Mouse (Mus musculus) midbrain, embryonic 11.5 days (tissue): ENCODE measurements around the gene Kcnv2. TPM values are rescaled to one million over a fixed set of nuclear protein-coding genes. Genes with fewer than 3 reads are reported as not detected.

Source experiments
- ATAC-seq: fragments of 200-750 bp; cut with Nextera tagmentation; 2 replicates; pipeline ENCODE4 v1.8.0; 2017; ENCODE audit warnings: moderate TSS enrichment, moderate library complexity; ENCODE audit not compliant: low FRiP score
- DNase-seq: peaks from one replicate; pipeline ENCODE4 v3.0.0; 2015; ENCODE audit warnings: low spot score; ENCODE audit errors: missing footprints
- H3K27ac ChIP-seq: fragments of 300-500 bp; sonication (generic); 2 replicates; pipeline ENCODE4 v1.5.1; 2014; ENCODE audit warnings: low read depth, low read length
- H3K27me3 ChIP-seq: fragments of 300-500 bp; sonication (generic); 2 replicates; pipeline ENCODE4 v1.6.1; 2014; ENCODE audit warnings: mild to moderate bottlenecking, low read length, moderate library complexity, mixed read lengths; ENCODE audit not compliant: control insufficient read depth, insufficient read depth
- H3K36me3 ChIP-seq: fragments of 300-500 bp; sonication (generic); 2 replicates; pipeline ENCODE4 v1.6.1; 2014; ENCODE audit warnings: mild to moderate bottlenecking, low read length, moderate library complexity, mixed read lengths; ENCODE audit not compliant: control insufficient read depth, insufficient read depth
- H3K4me1 ChIP-seq: fragments of 300-500 bp; sonication (generic); 2 replicates; pipeline ENCODE4 v1.6.1; 2014; ENCODE audit warnings: low read length; ENCODE audit not compliant: control insufficient read depth, insufficient read depth
- H3K4me2 ChIP-seq: fragments of 300-500 bp; sonication (generic); 2 replicates; pipeline ENCODE4 v1.6.1; 2014; ENCODE audit warnings: mild to moderate bottlenecking, moderate library complexity
- H3K4me3 ChIP-seq: fragments of 300-500 bp; sonication (generic); 2 replicates; pipeline ENCODE4 v1.5.1; 2014; ENCODE audit warnings: low read depth, low read length
- H3K9ac ChIP-seq: fragments of 300-500 bp; sonication (generic); 2 replicates; pipeline ENCODE4 v1.6.1; 2014; ENCODE audit warnings: low read length
- H3K9me3 ChIP-seq: fragments of 300-500 bp; sonication (generic); 2 replicates; pipeline ENCODE4 v1.6.1; 2016; ENCODE audit warnings: low read length; ENCODE audit not compliant: control insufficient read depth
- WGBS: fragments of 180-500 bp; shearing (Covaris S2); extraction: QIAGEN DNeasy Blood & Tissue Kit; methylation state at CpG from one replicate; pipeline ENCODE4 v1.1.7; 2014; 5-methylcytosine and 5-hydroxymethylcytosine counted together
- polyA plus RNA-seq: library from polyadenylated mRNA; unstranded; fragments of >200 nt; fragmentation: Nextera tagmentation; extraction: Ambion mirVana; gene quantifications from 2 replicates; pipeline ENCODE4 v1.2.1, GENCODE M21; 2014

Kcnv2 gene
- polyA plus RNA-seq, 1 experiment from 2014 or later, result 0.29 TPM

GRCm38 (mm10) chr19:27382131-27382530 is 59.7 kb downstream of the Kcnv2 start:
- H3K9me3 ChIP-seq, result no peaks in the 10 kb centered on the region
- H3K36me3 ChIP-seq, result peaks cover 4% of the 10 kb centered on the region; the same call in 1 of the 2 replicates
- WGBS, result 100% methylated on average over 1 of the region's 1 CpGs
- H3K4me3 ChIP-seq, result no peak overlapping the region
- no peak for ATAC-seq
- H3K4me1 ChIP-seq, result no peaks in the 10 kb centered on the region
- H3K9ac ChIP-seq, result no peak overlapping the region
- no peak overlapping the region for H3K27ac ChIP-seq
- H3K27me3 ChIP-seq, result no peaks in the 10 kb centered on the region
- no peak overlapping the region for H3K4me2 ChIP-seq
- DNase-seq, result no peak

- Histone ChIP-seq H3K9me3 (no peaks in the 10 kb centered on the region), H3K4me1 (no peaks in the 10 kb centered on the region), H3K36me3 (peaks cover 7% of the 10 kb centered on the region; the same call in 1 of the 2 replicates), H3K4me3 (no peak overlapping the region), H3K27ac (no peak overlapping the region), H3K27me3 (no peaks in the 10 kb centered on the region), H3K9ac (no peak overlapping the region), H3K4me2 (no peak overlapping the region)
- ATAC-seq (no peak), DNase-seq (peak; percentile 80)
- WGBS, result 93% methylated on average over 5 of the region's 5 CpGs
Observed at GRCm38 (mm10) chr19:27383266-27383665, 60.9 kb downstream of the Kcnv2 start.

- DNase-seq (peak; percentile 73), ATAC-seq (no peak)
- H3K27ac ChIP-seq, result no peak overlapping the region
- no peaks in the 10 kb centered on the region for H3K9me3 ChIP-seq
- H3K4me1 ChIP-seq, result no peaks in the 10 kb centered on the region
- no peaks in the 10 kb centered on the region for H3K27me3 ChIP-seq
- H3K4me2 ChIP-seq, result no peak overlapping the region
- no peak overlapping the region for H3K9ac ChIP-seq
- no peak overlapping the region for H3K4me3 ChIP-seq
- peaks cover 10% of the 10 kb centered on the region; the same call in 1 of the 2 replicates for H3K36me3 ChIP-seq
Observed at GRCm38 (mm10) chr19:27385304-27385703, 62.9 kb downstream of the Kcnv2 start.

Other genes with a start within 250 kb of the Kcnv2 start
- gene Vldlr, start 106.1 kb upstream of the Kcnv2 start, polyA plus RNA-seq, result 10.5 and 11.3 TPM in 2 replicates
- gene Pum3, start 107.2 kb downstream of the Kcnv2 start, polyA plus RNA-seq, result 80.7 and 100 TPM in 2 replicates